Mouse (Mus musculus): Measurements from ENCODE around the gene Hpse2. TPM values are rescaled to one million over a fixed set of nuclear protein-coding genes. Genes with fewer than 3 reads are reported as not detected.
A peak's percentile ranks its signal among the peaks of the same experiment; 100 is the strongest.

The Hpse2 gene
- polyA plus RNA-seq, 1 experiment = not detected

DNA sequence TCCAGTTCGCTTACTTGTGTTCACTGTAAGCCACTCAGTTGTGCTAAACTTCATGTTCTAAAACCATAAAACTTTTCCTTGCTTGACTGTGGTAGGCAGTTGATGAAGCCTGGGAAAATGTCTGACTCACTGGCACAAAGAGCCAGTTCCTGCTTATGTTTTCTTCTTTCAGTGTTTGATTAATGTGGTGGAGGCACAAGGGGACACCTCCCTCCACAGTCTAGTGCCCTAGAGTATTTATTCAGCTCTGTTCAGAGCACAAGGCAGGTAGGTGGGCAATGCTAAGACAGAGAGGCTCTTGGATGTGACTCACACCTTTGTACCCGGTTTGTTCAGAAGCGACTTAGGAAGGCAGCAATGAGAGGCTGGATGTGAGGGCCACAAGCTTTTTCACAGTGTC is 560.3 kb downstream of the Hpse2 start:
- H3K9me3 ChIP-seq (ENCODE audit: control insufficient read depth, low read length) = no peaks in the 10 kb centered on the region
- no peaks in the 10 kb centered on the region for H3K36me3 ChIP-seq (ENCODE audit: control insufficient read depth)
- H3K4me1 ChIP-seq (ENCODE audit: control insufficient read depth) = no peaks in the 10 kb centered on the region
- no peaks in the 10 kb centered on the region for H3K27me3 ChIP-seq (ENCODE audit: control insufficient read depth)
- H3K4me3 ChIP-seq (replicated peaks) = no peak overlapping the region
- TF ChIP-seq TAL1 (IDR thresholded peaks at IDR 0.05; ENCODE audit: low read length) (no peak), GATA1 (IDR thresholded peaks at IDR 0.05; ENCODE audit: low read length) (no peak)

DNA sequence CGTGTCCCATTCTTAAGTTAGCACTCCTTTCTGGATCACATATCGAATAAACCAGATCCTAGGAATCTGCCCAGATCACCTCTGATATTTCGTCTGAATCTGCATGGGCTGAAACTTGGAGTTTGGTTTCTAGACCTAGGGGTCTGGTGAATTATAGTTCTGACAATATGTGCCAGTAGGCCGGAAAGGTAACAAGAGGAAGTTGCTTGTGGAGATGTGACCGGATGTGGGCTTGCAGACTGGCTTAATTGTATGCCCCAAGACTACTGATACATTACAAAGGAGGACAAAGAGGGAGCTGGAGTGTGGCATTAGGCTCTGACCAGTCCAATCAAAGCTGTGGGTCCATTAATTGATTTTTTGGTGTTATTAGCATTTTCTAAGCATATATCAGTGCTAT is 568.0 kb downstream of the Hpse2 start:
- TF ChIP-seq TAL1 (IDR thresholded peaks at IDR 0.05; ENCODE audit: low read length) = no peak
- TF ChIP-seq GATA1 (IDR thresholded peaks at IDR 0.05; ENCODE audit: low read length) = no peak
- Histone ChIP-seq H3K4me3 (replicated peaks) (no peak overlapping the region), H3K36me3 (ENCODE audit: control insufficient read depth) (no peaks in the 10 kb centered on the region), H3K9me3 (ENCODE audit: control insufficient read depth, low read length) (no peaks in the 10 kb centered on the region), H3K27me3 (ENCODE audit: control insufficient read depth) (no peaks in the 10 kb centered on the region), H3K4me1 (ENCODE audit: control insufficient read depth) (no peaks in the 10 kb centered on the region)

DNA sequence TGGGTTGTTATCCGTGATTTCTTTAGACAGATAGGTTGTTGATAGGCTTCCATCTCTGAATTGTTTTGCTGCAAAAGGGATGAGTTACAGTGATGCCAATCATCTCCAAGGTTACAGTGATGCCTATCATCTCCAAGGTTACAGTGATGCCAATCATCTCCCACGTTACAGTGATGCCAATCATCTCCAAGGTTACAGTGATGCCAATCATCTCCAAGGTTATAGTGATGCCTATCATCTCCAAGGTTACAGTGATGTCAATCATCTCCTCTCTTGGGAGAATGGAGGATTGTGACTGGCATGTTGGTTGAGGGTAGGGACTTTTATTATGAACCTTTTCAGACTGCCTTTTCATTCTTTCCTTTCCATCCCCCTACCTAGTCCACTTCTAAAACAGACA is 570.4 kb downstream of the Hpse2 start:
- H3K4me1 ChIP-seq (ENCODE audit: control insufficient read depth) = no peaks in the 10 kb centered on the region
- no peaks in the 10 kb centered on the region for H3K27me3 ChIP-seq (ENCODE audit: control insufficient read depth)
- H3K9me3 ChIP-seq (ENCODE audit: control insufficient read depth, low read length) = no peaks in the 10 kb centered on the region
- TF ChIP-seq TAL1 (IDR thresholded peaks at IDR 0.05; ENCODE audit: low read length) = no peak
- no peak for TF ChIP-seq GATA1 (IDR thresholded peaks at IDR 0.05; ENCODE audit: low read length)
- H3K36me3 ChIP-seq (ENCODE audit: control insufficient read depth) = no peaks in the 10 kb centered on the region
- no peak overlapping the region for H3K4me3 ChIP-seq (replicated peaks)

DNA sequence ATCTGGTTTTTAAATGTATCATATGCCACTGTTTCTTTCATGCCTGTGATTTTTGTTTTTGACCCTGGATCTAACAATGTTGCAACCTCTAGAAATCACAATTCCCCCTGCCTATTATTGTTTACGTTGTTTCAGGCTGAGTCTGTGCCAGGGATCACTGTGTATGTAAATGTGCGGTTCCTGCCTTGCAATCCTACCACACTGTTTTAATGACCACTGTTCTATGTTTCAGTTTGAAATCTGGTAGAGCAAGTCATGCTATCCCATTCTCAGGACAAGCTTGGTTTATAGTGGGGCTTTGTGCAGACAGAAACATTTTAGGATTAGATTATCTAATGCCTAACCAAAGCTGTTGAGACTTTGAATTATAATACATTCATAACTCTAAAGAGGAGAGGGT is 571.9 kb downstream of the Hpse2 start:
- Histone ChIP-seq H3K4me1 (ENCODE audit: control insufficient read depth) (no peaks in the 10 kb centered on the region), H3K4me3 (replicated peaks) (no peak overlapping the region), H3K9me3 (ENCODE audit: control insufficient read depth, low read length) (no peaks in the 10 kb centered on the region), H3K36me3 (ENCODE audit: control insufficient read depth) (no peaks in the 10 kb centered on the region), H3K27me3 (ENCODE audit: control insufficient read depth) (no peaks in the 10 kb centered on the region)
- TF ChIP-seq GATA1 (IDR thresholded peaks at IDR 0.05; ENCODE audit: low read length) = no peak
- no peak for TF ChIP-seq TAL1 (IDR thresholded peaks at IDR 0.05; ENCODE audit: low read length)

DNA sequence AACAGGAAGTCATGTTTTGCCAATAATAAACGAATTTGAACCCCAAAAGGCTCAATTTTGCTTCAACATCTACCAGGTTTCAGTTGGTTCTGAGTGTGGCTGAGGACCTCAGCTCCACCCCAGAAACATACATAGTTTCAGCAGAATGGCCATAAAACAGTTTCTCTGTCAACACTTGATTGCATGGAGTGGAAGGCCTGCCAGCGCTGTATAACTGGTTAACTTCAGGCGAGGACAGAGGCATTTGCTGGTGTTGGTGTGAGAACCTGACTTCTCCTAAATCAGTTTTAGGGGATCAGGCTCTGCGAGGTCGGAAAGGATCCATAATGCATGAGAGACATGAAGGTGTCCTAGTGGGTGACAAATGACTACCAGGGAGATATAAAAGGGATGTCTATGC is 578.0 kb downstream of the Hpse2 start:
- H3K27me3 ChIP-seq (ENCODE audit: control insufficient read depth) = no peaks in the 10 kb centered on the region
- no peaks in the 10 kb centered on the region for H3K4me1 ChIP-seq (ENCODE audit: control insufficient read depth)
- H3K36me3 ChIP-seq (ENCODE audit: control insufficient read depth) = no peaks in the 10 kb centered on the region
- H3K4me3 ChIP-seq (replicated peaks) = no peak overlapping the region
- no peak for TF ChIP-seq GATA1 (IDR thresholded peaks at IDR 0.05; ENCODE audit: low read length)
- no peak for TF ChIP-seq TAL1 (IDR thresholded peaks at IDR 0.05; ENCODE audit: low read length)
- no peaks in the 10 kb centered on the region for H3K9me3 ChIP-seq (ENCODE audit: control insufficient read depth, low read length)

DNA sequence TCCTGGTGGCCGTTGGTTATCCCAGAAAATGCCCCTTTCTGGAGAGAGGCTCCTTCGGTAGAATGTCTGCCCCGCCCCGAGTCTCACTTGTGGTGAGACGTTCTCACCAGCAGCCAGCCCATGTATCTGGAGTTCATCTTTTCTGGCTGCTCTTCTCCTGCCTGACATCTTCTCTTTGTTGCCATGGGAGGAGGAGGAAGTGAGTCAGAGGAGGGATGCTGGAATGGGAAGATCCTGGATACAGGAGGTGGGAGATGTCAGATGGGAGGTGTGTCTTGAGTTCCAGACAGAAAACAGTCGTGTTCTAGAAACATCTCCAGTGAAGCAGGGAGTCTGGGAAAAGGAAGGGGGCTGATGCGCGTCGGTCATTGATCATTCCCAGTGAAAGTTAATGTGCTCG is 578.7 kb downstream of the Hpse2 start:
- Histone ChIP-seq H3K27me3 (ENCODE audit: control insufficient read depth) (no peaks in the 10 kb centered on the region), H3K4me1 (ENCODE audit: control insufficient read depth) (no peaks in the 10 kb centered on the region), H3K4me3 (replicated peaks) (no peak overlapping the region), H3K9me3 (ENCODE audit: control insufficient read depth, low read length) (no peaks in the 10 kb centered on the region), H3K36me3 (ENCODE audit: control insufficient read depth) (no peaks in the 10 kb centered on the region)
- TF ChIP-seq TAL1 (IDR thresholded peaks at IDR 0.05; ENCODE audit: low read length) = no peak
- no peak for TF ChIP-seq GATA1 (IDR thresholded peaks at IDR 0.05; ENCODE audit: low read length)

DNA sequence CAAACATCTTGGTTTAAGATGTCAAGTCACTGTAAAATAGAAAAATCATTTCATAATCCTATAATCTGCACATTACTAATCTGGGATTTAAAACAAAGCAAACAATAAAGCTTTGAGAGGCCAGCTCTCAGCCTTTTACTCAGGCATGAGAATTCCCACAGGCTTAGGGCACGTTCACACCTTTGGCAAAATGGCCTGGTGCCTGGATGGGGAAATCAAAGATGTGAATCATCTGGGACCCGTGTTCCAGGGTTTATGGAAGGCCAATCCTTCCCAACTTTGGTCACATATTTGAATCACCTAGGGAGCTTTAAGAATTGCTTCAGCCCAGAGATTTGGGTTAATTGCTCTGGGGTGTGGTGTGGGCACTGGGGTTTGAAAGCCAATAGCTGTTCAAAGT is 590.3 kb downstream of the Hpse2 start:
- H3K4me1 ChIP-seq (ENCODE audit: control insufficient read depth) = peaks cover 4% of the 10 kb centered on the region; the same call in 1 of the 2 replicates
- H3K27me3 ChIP-seq (ENCODE audit: control insufficient read depth) = peaks cover 18% of the 10 kb centered on the region
- H3K36me3 ChIP-seq (ENCODE audit: control insufficient read depth) = no peaks in the 10 kb centered on the region
- no peaks in the 10 kb centered on the region for H3K9me3 ChIP-seq (ENCODE audit: control insufficient read depth, low read length)
- no peak overlapping the region for H3K4me3 ChIP-seq (replicated peaks)
- TF ChIP-seq TAL1 (IDR thresholded peaks at IDR 0.05; ENCODE audit: low read length) = no peak
- TF ChIP-seq GATA1 (IDR thresholded peaks at IDR 0.05; ENCODE audit: low read length) = no peak

DNA sequence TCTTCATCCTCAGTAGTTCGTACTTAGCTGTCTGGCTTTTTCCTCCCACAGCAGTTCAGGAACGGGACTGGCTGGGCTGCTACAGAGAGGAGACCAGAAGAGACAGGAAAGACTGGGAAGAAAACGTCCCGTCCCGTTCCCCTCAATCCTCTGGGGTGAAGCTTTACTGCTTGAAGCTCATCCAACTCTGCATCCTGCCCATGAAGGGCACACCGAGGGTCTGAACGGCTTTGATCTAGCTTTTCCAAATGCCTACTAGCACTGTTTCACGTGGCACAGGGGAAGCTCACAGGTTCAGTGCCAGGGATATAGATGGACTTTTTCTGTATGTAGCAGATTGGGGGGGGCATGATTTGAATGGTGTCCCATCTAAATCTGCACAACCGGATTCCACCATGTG is 592.4 kb downstream of the Hpse2 start:
- peaks cover 18% of the 10 kb centered on the region for H3K27me3 ChIP-seq (ENCODE audit: control insufficient read depth)
- no peak overlapping the region for H3K4me3 ChIP-seq (replicated peaks)
- no peaks in the 10 kb centered on the region for H3K36me3 ChIP-seq (ENCODE audit: control insufficient read depth)
- no peaks in the 10 kb centered on the region for H3K9me3 ChIP-seq (ENCODE audit: control insufficient read depth, low read length)
- TF ChIP-seq GATA1 (IDR thresholded peaks at IDR 0.05; ENCODE audit: low read length) = no peak
- peaks cover 4% of the 10 kb centered on the region; the same call in 1 of the 2 replicates for H3K4me1 ChIP-seq (ENCODE audit: control insufficient read depth)

DNA sequence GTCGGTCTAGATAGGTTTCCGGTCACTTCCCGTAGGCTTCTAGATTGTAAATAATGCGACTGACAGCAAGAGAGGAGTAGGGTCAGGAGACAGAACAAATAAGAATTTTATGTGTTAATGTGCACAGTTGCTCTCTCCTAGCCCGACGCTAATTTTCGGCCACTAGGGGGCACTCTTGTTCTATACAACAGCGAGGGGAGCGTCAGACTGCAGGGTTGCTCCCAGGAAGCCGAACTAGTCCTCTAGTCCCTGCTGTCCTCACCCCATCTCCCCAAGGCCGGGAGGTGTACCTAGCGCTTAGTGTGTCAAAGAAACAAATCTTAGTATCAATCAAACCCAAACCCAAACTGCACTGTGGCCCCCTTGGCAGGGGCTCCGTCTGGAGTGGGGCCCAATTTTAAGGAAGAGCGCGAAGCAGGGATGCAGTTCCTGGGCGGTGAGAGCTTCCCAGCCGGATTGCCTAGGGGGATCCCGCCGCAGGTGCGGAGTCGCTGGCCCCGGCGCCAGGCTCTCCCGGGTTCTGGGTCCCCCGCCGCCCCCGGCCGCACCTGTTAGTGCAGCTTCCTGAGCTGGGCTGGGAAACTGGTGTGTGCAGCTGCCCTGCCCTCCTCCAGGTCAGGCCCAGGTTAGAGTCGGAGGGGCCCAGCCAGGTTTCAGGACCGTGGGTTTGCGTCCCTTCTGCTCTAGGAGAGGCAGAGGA is 593.1 kb downstream of the Hpse2 start:
- Histone ChIP-seq H3K9me3 (ENCODE audit: control insufficient read depth, low read length) (no peaks in the 10 kb centered on the region), H3K4me1 (ENCODE audit: control insufficient read depth) (peaks cover 4% of the 10 kb centered on the region; the same call in 1 of the 2 replicates), H3K4me3 (replicated peaks) (peak overlapping the region; percentile 32), H3K36me3 (ENCODE audit: control insufficient read depth) (no peaks in the 10 kb centered on the region), H3K27me3 (ENCODE audit: control insufficient read depth) (peaks cover 18% of the 10 kb centered on the region)
- TF ChIP-seq GATA1 (IDR thresholded peaks at IDR 0.05; ENCODE audit: low read length) = no peak
- no peak for TF ChIP-seq TAL1 (IDR thresholded peaks at IDR 0.05; ENCODE audit: low read length)

DNA sequence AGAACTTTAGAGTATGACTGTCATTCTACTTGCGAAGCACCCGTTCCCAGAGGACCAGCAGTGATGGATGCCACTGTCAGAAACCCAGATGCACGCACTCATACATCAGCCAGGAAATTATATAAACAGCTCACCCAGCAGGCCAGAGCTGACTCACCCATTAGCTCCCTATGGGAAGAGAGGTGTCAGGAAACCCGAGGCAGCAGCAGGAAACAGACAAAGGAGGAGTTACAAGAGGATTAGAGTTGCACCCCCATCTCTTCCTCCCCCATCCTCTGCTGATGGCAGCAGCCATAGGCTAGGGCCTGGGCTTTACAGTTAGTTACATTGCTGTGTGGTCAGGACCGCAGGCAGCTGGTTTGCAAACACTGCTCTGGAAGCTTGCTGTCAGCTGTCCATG is 599.8 kb downstream of the Hpse2 start:
- H3K4me1 ChIP-seq (ENCODE audit: control insufficient read depth) = peaks cover 31% of the 10 kb centered on the region
- no peak overlapping the region for H3K4me3 ChIP-seq (replicated peaks)
- no peak for TF ChIP-seq GATA1 (IDR thresholded peaks at IDR 0.05; ENCODE audit: low read length)
- H3K36me3 ChIP-seq (ENCODE audit: control insufficient read depth) = no peaks in the 10 kb centered on the region
- H3K9me3 ChIP-seq (ENCODE audit: control insufficient read depth, low read length) = no peaks in the 10 kb centered on the region
- no peaks in the 10 kb centered on the region for H3K27me3 ChIP-seq (ENCODE audit: control insufficient read depth)
